Mouse (Mus musculus) kidney, postnatal 10 days (tissue): ENCODE data around the gene Wnt7b.

Experiments used
- DNase-seq: peaks from one replicate; pipeline ENCODE4 v3.0.0; 2021; ENCODE audit warnings: mixed read lengths

Wnt7b gene

DNA sequence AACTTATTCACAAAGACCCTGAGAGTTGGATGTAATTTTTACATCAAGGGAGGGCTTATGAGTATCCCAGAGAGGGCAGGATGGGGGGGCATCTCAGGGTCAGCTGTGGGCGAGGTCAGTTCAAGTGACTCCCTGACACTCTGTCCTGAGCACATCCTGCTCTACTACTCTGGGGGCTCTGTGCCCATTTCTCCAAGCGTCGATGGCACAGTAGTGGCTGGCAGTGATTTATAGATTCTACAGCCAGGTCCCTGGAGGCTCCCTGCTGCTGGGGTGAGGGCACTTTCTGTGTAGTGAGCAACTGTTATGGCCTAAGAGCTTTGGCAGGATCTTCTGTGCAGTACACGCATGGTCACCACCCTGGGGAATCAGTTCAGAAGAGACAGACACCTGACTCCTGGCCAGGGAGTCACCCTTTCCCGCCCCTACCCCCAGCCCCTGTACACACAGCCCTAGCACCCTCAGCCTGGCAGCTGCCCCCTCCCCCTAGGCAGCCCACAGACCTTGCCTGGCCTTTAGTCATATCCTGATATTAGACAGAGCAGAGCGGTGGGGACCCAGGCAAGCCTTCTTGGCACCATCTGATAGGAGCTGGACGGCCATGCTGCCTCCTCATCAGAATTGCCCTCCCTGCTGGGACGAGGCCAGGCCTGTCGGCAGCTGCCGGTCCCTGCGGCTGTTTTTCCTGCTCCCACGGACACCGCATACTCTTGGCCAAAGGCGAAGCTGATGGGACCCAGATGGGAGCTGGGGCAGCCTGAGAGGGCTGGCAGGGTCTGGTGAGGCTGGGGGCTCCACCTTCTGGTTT is 77.0 kb downstream of the Wnt7b start:
- peak; percentile 56 for DNase-seq

GRCm38 (mm10) chr15:85503127-85503526 is 79.1 kb downstream of the Wnt7b start, which contains the start of gene 7530416G11Rik:
7530416G11Rik (minus strand) TSS chr15:85503227.
- DNase-seq = no peak

DNA sequence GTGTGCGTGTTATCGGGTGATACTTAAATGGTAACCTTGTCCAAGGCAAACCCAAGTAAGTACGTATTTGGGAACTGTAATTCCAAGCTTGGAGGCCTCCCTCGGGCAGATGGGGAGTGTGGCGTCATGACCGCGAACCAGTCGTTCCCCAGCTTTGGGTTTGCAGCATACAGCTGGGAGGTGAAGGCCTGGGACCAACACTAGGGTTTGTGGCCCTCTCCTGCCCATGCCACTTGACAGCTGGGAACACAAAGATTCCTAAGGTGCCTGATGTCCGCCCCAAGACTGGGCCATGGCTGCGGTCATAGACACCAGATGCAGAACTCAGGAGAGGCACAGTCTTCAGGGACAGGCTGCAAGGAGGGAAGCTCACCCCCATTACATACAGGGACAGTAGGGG is 82.0 kb downstream of the Wnt7b start:
- no peak for DNase-seq

DNA sequence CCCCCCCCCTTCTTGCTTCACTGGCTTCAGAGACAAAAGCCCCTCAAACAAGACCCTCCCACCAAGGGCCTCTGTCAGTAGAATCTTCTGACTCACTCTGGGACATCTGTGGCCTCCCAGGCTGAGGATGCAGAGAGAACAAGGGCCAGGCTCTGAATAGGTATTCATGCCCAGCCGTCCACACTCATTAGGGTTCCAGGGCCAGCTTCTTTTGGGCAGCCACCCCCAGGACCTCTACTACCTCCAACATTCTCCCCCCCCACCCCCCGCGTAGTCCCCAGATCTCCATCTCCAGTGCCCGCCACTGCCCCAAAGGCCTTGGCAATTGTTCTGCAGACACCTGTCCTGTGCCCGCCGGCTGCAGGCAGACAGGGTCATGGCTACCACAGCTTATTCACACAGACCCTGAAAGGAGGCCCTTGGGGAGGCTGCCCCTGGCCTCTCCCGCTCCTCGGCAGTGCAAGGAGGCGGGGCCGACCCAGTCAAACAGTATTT is 84.2 kb downstream of the Wnt7b start:
- DNase-seq = no peak

DNA sequence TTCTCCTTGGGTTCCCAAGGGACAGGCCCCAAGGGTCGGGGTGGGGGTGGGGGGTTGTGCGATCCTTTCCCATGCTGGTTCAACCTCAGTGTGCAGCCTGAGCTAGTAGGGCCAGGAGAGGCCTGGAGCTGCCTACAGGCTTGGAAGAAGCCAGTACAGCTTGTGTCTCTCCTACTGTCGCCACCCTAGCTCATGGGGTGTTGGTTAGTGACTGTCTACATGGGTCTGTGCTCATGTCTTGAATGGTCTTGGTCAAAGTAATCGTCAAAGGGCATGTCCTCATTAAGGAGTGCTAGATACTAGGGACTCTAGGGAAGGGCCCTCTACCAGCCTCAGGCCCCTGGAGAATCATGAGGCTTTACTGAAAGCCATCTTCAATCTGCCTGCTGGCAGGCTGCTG is 84.7 kb downstream of the Wnt7b start:
- DNase-seq = no peak

GRCm38 (mm10) chr15:85494163-85494621 is 88.1 kb downstream of the Wnt7b start:
- no peak for DNase-seq

DNA sequence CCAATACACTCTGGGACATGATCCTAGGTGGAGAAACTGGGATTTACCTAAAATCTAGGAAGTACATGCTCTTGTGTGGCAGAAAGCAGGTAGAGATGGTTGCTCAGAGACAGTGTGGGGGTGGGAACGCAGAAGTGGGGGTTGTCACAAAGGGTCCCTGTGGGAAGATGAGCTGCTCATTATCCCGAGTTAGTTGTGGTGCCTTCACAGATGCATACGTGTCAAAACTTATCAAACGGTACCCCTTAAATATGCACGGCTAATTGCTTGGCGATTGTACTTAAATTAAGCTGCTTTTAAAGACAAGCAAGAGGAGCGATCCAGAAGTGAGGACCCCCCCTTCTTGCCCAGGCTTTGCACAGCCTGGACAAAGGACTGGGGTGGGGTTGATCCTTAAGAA is 92.5 kb downstream of the Wnt7b start:
- no peak for DNase-seq

DNA sequence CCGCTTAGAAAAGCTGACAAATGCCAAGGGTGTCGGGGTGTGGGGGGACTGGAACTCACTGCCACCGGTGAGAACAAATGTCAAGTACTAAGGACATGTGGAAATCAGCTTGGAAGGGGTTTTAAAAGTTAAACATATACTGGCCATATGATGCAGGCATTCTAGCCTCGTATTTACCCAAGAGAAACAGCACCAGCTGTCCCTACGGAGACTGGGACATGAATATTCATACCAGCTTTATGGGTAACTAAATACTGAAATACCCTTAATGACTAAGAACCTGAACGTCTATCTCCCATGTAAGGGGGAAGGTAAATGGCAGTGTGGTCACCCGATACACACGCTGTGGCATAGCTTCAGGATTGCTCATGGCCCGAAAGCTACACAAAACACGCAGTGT is 93.4 kb downstream of the Wnt7b start:
- no peak for DNase-seq
